Mouse (Mus musculus): ENCODE measurements at regions not wholly inside any gene's neighbourhood (a gene's known extent, or its start where the extent isn't known, plus 50 kb on each side); places are given as distances from the start of the nearest gene placed in this dataset.

GRCm38 (mm10) chr1:133541996-133542775 is 67.9 kb downstream of the Snrpe start:
- TF ChIP-seq MEF2A (IDR thresholded peaks at IDR 0.05; ENCODE audit: extremely low read depth, insufficient replicate concordance, low read depth, low read length, poor library complexity, severe bottlenecking) (no peak), ELF1 (IDR thresholded peaks at IDR 0.05; ENCODE audit: low read depth, low read length) (no peak), MAX (IDR thresholded peaks at IDR 0.05; ENCODE audit: low read length) (no peak), MXI1 (IDR thresholded peaks at IDR 0.05; ENCODE audit: low read depth, low read length) (no peak), POLR2AphosphoS2 (IDR thresholded peaks at IDR 0.05; ENCODE audit: low read length) (no peak)
